ENCODE assay signal across 13 mouse cellular contexts in the genomic region with DNA sequence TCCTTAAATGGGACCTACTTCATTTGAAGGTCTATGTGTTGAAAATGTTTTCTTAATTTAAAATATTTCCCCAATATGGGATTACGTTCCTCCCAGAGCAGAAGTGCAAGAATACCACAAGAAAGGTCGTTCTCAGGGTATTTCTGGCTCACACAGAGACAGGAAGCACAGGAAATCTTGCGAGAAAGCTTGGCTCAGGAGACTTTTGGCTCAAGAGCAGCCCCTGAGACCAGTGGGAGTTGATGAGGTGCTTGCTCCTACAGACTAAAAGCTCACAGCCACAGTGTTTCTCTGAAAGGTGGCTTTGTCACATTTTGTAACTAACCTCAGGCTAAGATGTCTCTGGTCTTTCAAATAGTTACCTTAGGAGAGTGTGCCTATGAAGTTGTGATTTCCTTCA.
A peak's percentile ranks its signal among the peaks of the same experiment; 100 is the strongest.
DNase-seq lines count a peak whose midpoint lies in the region; ATAC-seq lines count a peak whose summit lies in the region.
"Had no signal": no experiment of that assay in that cellular context is flagged by ENCODE, and none has a peak within 500 bp of the region (broad histone marks: within the 10 kb centered on the region; RNA-seq: fewer than 3 reads in every experiment).

No protein-coding gene starts in this region.

- no peaks in the 10 kb centered on the region for H3K9me3 ChIP-seq in heart, embryonic 12.5 days (replicated peaks)
- no peaks in the 10 kb centered on the region for H3K9me3 ChIP-seq in heart, embryonic 16.5 days (replicated peaks; ENCODE audit: control insufficient read depth, low read length)
- no peaks in the 10 kb centered on the region for H3K9me3 ChIP-seq in neural tube, embryonic 15.5 days (replicated peaks)
- H3K9me3 ChIP-seq: midbrain, embryonic 15.5 days; neural tube, embryonic 13.5 days had no signal

- WGBS in heart, embryonic 12.5 days = 48% methylated on average over 3 of the region's 3 CpGs
- WGBS in heart, embryonic 16.5 days = 36% methylated on average over 3 of the region's 3 CpGs
- whole genome bisulfite sequencing in neural tube, embryonic 15.5 days = 79% methylated on average over 3 of the region's 3 CpGs

- no peak overlapping the region for H3K27ac ChIP-seq in heart, embryonic 12.5 days (ENCODE audit: poor library complexity, severe bottlenecking)
- peak overlapping the region; percentile 52 for H3K27ac ChIP-seq in heart, embryonic 16.5 days (ENCODE audit: low read length)
- H3K27ac ChIP-seq in neural tube, embryonic 15.5 days (replicated peaks) = no peak overlapping the region
- H3K27ac ChIP-seq: midbrain, embryonic 15.5 days; neural tube, embryonic 13.5 days had no signal

- H3K4me3 ChIP-seq in heart, embryonic 12.5 days = no peak overlapping the region
- H3K4me3 ChIP-seq in heart, embryonic 16.5 days (ENCODE audit: low read length) = no peak overlapping the region
- H3K4me3 ChIP-seq in neural tube, embryonic 15.5 days (replicated peaks) = no peak overlapping the region
- H3K4me3 ChIP-seq: midbrain, embryonic 15.5 days; neural tube, embryonic 13.5 days had no signal

- H3K9ac ChIP-seq in heart, embryonic 12.5 days = no peak overlapping the region
- H3K9ac ChIP-seq in heart, embryonic 16.5 days (ENCODE audit: low read length) = no peak overlapping the region
- no peak overlapping the region for H3K9ac ChIP-seq in neural tube, embryonic 15.5 days (replicated peaks)
- H3K9ac ChIP-seq: midbrain, embryonic 15.5 days; neural tube, embryonic 13.5 days had no signal

- peaks cover 50% of the 10 kb centered on the region for H3K4me1 ChIP-seq in heart, embryonic 12.5 days (replicated peaks)
- peaks cover 15% of the 10 kb centered on the region for H3K4me1 ChIP-seq in heart, embryonic 16.5 days (ENCODE audit: control insufficient read depth, insufficient read depth, low read length)
- peaks cover 27% of the 10 kb centered on the region for H3K4me1 ChIP-seq in neural tube, embryonic 15.5 days

- DNase-seq in heart, adult 11 months = peak; percentile 97
- DNase-seq in lung, postnatal 10 days = peak; percentile 37
- no peak for DNase-seq in lung, adult 18-20 months
- no peak for DNase-seq in thymus, postnatal 10 days (ENCODE audit: low spot score in 2 of 2)
- DNase-seq: cerebellum, adult 8-10 months; thymus, postnatal 4 days had no signal

- H3K36me3 ChIP-seq in heart, embryonic 12.5 days = no peaks in the 10 kb centered on the region
- H3K36me3 ChIP-seq in heart, embryonic 16.5 days (ENCODE audit: control insufficient read depth, insufficient read depth) = no peaks in the 10 kb centered on the region
- H3K36me3 ChIP-seq in neural tube, embryonic 15.5 days = no peaks in the 10 kb centered on the region
- H3K36me3 ChIP-seq: midbrain, embryonic 15.5 days; neural tube, embryonic 13.5 days had no signal

- H3K4me2 ChIP-seq in heart, embryonic 12.5 days = no peak overlapping the region
- H3K4me2 ChIP-seq in heart, embryonic 16.5 days (ENCODE audit: low read depth, low read length) = no peak overlapping the region
- H3K4me2 ChIP-seq in neural tube, embryonic 15.5 days = no peak overlapping the region
- H3K4me2 ChIP-seq: midbrain, embryonic 15.5 days; neural tube, embryonic 13.5 days had no signal

- H3K27me3 ChIP-seq in heart, embryonic 12.5 days (replicated peaks) = no peaks in the 10 kb centered on the region
- H3K27me3 ChIP-seq in heart, embryonic 16.5 days (ENCODE audit: control insufficient read depth, insufficient read depth, low read length) = no peaks in the 10 kb centered on the region
- no peaks in the 10 kb centered on the region for H3K27me3 ChIP-seq in neural tube, embryonic 15.5 days (replicated peaks)
- H3K27me3 ChIP-seq: CH12.LX; midbrain, embryonic 15.5 days; neural tube, embryonic 13.5 days had no signal

- ATAC-seq in heart, embryonic 12.5 days (ENCODE audit: insufficient number of reproducible peaks, low FRiP score) = no peak
- ATAC-seq in heart, embryonic 16.5 days (replicated peaks; ENCODE audit: extremely low read depth, insufficient read depth, low FRiP score) = no peak
- no peak for ATAC-seq in neural tube, embryonic 15.5 days (ENCODE audit: low FRiP score)
- ATAC-seq: midbrain, embryonic 15.5 days; Patski had no signal

Comparison
In these comparisons a context has a peak if more than half of its experiments do, and no peak if none do; other contexts are left out.
1. DNase-seq: peak in heart, adult 11 months (single experiment) and lung, postnatal 10 days (single experiment); none in lung, adult 18-20 months (0 of 2) and thymus, postnatal 10 days (0 of 2).